Mouse (Mus musculus) thymus, adult 18-20 months (tissue): ENCODE measurements around the gene Cfp.
A peak's percentile ranks its signal among the peaks of the same experiment; 100 is the strongest.

ENCODE experiments used
- DNase-seq, 2 experiments: peaks; one replicate each; pipeline ENCODE4 v3.0.0; 2022; ENCODE audit warnings: mixed read lengths in 2 of 2

Cfp gene

GRCm38 (mm10) chrX:20931364-20931763 lies at the start of gene Cfp:
Gene Cfp, minus strand, starts transcription at chrX:20931555.
- DNase-seq, result no peak

GRCm38 (mm10) chrX:20980901-20981300 lies 49.5 kb upstream of the Cfp start:
- no peak for DNase-seq

- DNase-seq, result peak; percentile 70 to 79
These were observed 30.4 kb upstream of the Cfp start, which contains the start of gene Uxt for GRCm38 (mm10) chrX:20961477-20962378. Gene Uxt, minus strand, starts transcription at chrX:20962017.

- DNase-seq, result peak; percentile 59 to 76
These were observed 19.0 kb upstream of the Cfp start, which contains the start of gene Elk1 for GRCm38 (mm10) chrX:20950191-20950880. Gene Elk1, minus strand, starts transcription at chrX:20950608.

- DNase-seq, result no peak
These were observed 14.7 kb upstream of the Cfp start for GRCm38 (mm10) chrX:20946055-20946454.

- no peak for DNase-seq
These were observed 608 bp upstream of the Cfp start for GRCm38 (mm10) chrX:20931963-20932362.

GRCm38 (mm10) chrX:20929859-20930258 lies 1.5 kb downstream of the Cfp start:
- DNase-seq, result no peak

- no peak for DNase-seq
These were observed 6.4 kb downstream of the Cfp start for GRCm38 (mm10) chrX:20924976-20925375.

- DNase-seq, result no peak
These were observed 7.8 kb downstream of the Cfp start for GRCm38 (mm10) chrX:20923506-20923905.

- DNase-seq, result no peak
These were observed 10.0 kb downstream of the Cfp start for GRCm38 (mm10) chrX:20921366-20921765.

GRCm38 (mm10) chrX:20920844-20921364 lies 10.5 kb downstream of the Cfp start, which contains the start of gene Syn1:
Gene Syn1, minus strand, starts transcription at chrX:20921004.
- DNase-seq, result peak; percentile 58 to 60

GRCm38 (mm10) chrX:20920249-20920843 lies 11.0 kb downstream of the Cfp start:
- DNase-seq, result no peak

GRCm38 (mm10) chrX:20915075-20915474 lies 16.3 kb downstream of the Cfp start:
- DNase-seq, result no peak

GRCm38 (mm10) chrX:20913726-20914125 lies 17.6 kb downstream of the Cfp start:
- no peak for DNase-seq

GRCm38 (mm10) chrX:20910074-20910473 lies 21.3 kb downstream of the Cfp start:
- DNase-seq, result no peak
